Mouse (Mus musculus): ENCODE measurements around the gene Bcas1. TPM values are rescaled to one million over a fixed set of nuclear protein-coding genes. Genes with fewer than 3 reads are reported as not detected.

The Bcas1 gene
- polyA plus RNA-seq, 1 experiment, result 0.63 TPM

DNA sequence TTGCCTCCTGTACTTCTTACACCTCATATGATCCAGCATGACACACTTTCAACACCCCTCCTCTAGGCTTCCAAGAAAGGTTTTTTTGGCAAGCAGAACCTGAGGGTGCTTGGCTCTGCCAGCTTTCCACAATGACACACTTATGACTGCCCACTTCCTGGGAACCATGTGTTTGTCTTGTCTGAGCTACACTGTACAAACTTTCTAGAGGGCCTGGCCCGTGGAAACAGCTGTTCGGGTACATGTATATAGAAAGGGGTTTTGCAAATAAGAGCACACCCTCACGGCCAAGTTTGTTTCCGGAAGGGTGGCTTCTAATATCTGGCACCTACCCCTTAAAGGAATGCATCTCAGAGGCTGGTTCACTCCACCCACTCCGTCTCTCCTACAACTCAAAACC lies 18.2 kb upstream of the Bcas1 start:
- H3K4me3 ChIP-seq (ENCODE audit: insufficient read depth, low read depth, low read length), result no peak overlapping the region
- no peaks in the 10 kb centered on the region for H3K4me1 ChIP-seq (ENCODE audit: control insufficient read depth, insufficient read depth, insufficient read length, low read length)
- no peak overlapping the region for H3K27ac ChIP-seq (replicated peaks; ENCODE audit: low read depth, low read length)

DNA sequence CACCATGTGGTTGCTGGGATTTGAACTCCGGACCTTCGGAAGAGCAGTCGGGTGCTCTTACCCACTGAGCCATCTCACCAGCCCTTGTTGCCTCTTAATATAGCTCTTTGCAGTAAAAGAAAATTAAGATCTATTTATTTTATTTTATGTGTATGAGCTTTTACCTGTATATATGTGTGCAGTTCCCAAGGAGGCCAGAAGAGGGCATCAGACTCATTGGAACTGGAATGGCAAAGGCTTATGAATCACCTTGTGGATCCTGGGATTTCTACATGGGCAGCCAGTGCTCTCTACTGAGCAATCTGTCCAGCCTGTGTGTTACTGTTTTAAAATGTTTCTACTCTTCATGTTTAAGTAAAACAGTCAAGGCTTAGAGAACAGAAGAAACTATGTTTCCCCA lies 14.9 kb upstream of the Bcas1 start:
- Histone ChIP-seq H3K27ac (replicated peaks; ENCODE audit: low read depth, low read length) (no peak overlapping the region), H3K4me1 (ENCODE audit: control insufficient read depth, insufficient read depth, insufficient read length, low read length) (no peaks in the 10 kb centered on the region), H3K4me3 (ENCODE audit: insufficient read depth, low read depth, low read length) (no peak overlapping the region)

DNA sequence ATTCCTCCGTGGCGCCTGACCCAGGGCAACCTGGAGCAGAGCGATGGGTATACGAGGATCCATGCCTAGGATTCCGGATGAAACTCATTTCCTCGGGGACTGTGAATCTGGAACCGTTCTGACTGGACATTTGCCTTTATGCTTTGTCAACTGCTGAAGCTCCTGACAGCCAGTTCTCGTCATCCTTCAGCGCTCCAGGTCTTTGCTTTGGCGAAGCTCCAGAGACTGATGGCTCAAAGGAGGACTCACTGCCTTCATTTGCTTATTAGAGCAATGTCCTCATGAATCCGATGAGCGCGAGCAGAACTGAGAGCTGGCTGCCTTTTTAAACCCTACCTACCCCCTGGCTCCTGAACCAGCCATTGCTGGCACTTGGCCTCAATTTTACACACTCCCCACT lies 11.1 kb upstream of the Bcas1 start:
- no peak overlapping the region for H3K27ac ChIP-seq (replicated peaks; ENCODE audit: low read depth, low read length)

DNA sequence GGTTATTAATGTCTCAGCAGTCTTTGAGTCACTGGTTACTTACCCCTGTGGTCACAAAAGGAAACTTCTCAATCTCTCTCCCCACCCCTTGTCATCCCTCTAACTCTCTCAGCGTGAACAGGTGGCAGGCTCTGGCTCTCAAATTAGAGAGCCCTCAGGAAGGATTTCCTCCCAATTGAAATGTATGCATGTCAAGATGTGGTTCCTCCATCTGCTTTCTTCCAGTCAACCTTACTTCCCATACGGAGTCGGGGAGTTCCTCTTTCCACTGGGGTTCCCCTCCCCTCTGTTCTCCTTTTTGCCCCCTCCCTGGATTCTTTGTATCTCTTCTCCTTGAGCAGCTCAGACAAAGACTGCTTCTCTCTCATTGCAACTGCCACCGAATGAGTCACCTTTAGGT lies 8.6 kb upstream of the Bcas1 start:
- Histone ChIP-seq H3K27ac (replicated peaks; ENCODE audit: low read depth, low read length) (no peak overlapping the region), H3K4me3 (ENCODE audit: insufficient read depth, low read depth, low read length) (no peak overlapping the region), H3K4me1 (ENCODE audit: control insufficient read depth, insufficient read depth, insufficient read length, low read length) (no peaks in the 10 kb centered on the region)

More for the DNA sequence above, 11.1 kb upstream of the Bcas1 start:
- H3K4me1 ChIP-seq (ENCODE audit: control insufficient read depth, insufficient read depth, insufficient read length, low read length), result no peaks in the 10 kb centered on the region
- no peak overlapping the region for H3K4me3 ChIP-seq (ENCODE audit: insufficient read depth, low read depth, low read length)

DNA sequence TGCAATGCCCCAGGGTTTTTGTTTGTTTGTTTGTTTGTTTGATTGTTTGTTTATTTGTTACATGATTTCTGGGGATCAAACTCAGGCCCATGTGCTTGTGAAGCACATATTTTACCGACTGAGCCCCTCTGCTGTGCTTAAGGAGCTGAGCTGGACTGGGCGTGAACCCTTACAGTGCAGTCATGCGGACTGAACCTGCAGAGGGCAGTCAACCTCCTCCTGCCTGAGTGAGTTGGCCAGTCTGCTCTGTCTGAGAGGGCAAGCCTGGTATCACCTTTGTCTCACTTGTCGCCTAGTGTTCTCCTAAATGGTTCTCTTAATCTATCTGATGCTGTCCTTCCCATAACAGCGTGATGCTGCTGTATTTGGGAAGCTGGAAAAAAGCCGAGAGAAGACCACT lies 4.5 kb upstream of the Bcas1 start:
- H3K4me1 ChIP-seq (ENCODE audit: control insufficient read depth, insufficient read depth, insufficient read length, low read length), result no peaks in the 10 kb centered on the region
- no peak overlapping the region for H3K4me3 ChIP-seq (ENCODE audit: insufficient read depth, low read depth, low read length)
- no peak overlapping the region for H3K27ac ChIP-seq (replicated peaks; ENCODE audit: low read depth, low read length)

DNA sequence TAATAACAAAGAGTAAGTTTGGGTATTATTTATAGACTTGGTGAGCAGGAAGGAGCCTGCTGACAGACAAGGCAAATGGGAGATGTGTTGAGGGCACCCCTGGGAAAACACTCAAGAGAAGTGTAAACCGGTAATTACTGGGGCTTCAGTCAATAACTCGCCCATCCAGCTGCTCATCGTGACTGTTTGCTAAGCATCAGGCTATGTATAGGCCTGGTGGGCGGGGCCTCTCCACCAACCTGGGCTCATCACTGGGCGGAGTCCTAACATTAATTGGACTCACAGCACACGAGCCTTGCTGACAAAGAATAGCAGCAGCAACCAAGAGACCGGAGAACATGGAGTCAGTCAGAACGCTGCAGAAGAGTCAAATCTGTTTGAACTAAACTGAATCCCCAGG lies 1.3 kb upstream of the Bcas1 start:
- H3K4me1 ChIP-seq (ENCODE audit: control insufficient read depth, insufficient read depth, insufficient read length, low read length), result no peaks in the 10 kb centered on the region
- H3K27ac ChIP-seq (replicated peaks; ENCODE audit: low read depth, low read length), result no peak overlapping the region
- no peak overlapping the region for H3K4me3 ChIP-seq (ENCODE audit: insufficient read depth, low read depth, low read length)

DNA sequence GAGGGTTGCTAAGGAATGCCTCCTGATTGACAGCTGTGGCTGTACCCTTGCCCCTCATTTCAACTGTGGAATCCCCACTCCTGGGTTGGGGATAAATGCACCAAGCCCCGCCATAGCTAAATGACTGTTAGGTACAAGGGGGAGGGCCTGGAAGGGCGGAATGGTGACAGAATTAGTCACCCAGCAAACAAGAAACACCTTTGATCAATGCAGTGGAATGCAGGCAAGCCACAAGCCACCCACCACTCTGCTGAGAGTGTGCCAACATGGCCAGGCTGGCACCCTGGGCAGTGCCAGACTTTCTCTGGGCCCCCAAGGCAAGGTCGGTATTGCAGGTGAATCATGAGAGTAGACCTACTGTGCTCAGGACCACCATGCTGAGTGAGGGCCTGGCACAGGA lies 3.5 kb downstream of the Bcas1 start:
- H3K4me1 ChIP-seq (ENCODE audit: control insufficient read depth, insufficient read depth, insufficient read length, low read length), result no peaks in the 10 kb centered on the region
- no peak overlapping the region for H3K4me3 ChIP-seq (ENCODE audit: insufficient read depth, low read depth, low read length)
- H3K27ac ChIP-seq (replicated peaks; ENCODE audit: low read depth, low read length), result no peak overlapping the region

DNA sequence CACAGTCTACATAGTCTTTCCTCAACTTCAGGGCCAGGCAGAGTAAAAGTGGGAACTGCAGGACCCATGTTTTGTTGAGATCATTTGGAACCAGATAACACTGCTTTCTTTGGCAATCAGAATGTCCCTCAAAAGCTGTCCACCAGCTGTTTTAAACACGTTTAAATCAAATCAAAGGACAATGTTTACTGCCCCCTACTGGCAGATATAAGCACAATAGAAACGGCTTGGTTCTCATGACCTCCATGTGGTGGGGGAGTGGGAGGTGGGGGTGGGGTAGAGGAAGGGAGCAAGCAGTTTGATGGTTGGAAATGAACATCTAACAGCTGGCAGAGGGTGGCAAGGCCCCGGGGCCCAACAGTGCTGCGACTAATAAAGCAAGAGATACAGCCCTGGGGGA lies 5.7 kb downstream of the Bcas1 start:
- H3K4me3 ChIP-seq (ENCODE audit: insufficient read depth, low read depth, low read length), result no peak overlapping the region
- no peaks in the 10 kb centered on the region for H3K4me1 ChIP-seq (ENCODE audit: control insufficient read depth, insufficient read depth, insufficient read length, low read length)
- H3K27ac ChIP-seq (replicated peaks; ENCODE audit: low read depth, low read length), result no peak overlapping the region

DNA sequence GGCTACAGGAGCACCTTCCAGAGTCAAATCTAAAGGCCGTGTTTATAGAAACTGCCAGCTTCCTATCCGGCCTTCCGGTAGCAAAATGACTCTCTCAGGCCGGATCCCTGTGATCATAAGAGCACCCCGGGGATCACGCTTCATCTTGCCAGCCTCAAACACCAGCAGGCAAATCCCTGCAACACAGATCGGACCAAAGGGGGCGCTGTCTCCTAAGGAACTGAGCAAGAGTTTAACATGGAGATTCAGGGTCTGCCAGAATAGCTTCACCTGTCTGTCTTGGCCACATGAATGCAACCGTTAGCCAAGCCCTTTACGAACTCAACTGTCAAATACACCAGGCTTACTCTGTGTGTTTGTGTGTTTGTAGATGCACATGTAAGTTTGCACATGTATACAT lies 8.9 kb downstream of the Bcas1 start:
- H3K4me3 ChIP-seq (ENCODE audit: insufficient read depth, low read depth, low read length), result no peak overlapping the region
- no peaks in the 10 kb centered on the region for H3K4me1 ChIP-seq (ENCODE audit: control insufficient read depth, insufficient read depth, insufficient read length, low read length)
- H3K27ac ChIP-seq (replicated peaks; ENCODE audit: low read depth, low read length), result no peak overlapping the region

DNA sequence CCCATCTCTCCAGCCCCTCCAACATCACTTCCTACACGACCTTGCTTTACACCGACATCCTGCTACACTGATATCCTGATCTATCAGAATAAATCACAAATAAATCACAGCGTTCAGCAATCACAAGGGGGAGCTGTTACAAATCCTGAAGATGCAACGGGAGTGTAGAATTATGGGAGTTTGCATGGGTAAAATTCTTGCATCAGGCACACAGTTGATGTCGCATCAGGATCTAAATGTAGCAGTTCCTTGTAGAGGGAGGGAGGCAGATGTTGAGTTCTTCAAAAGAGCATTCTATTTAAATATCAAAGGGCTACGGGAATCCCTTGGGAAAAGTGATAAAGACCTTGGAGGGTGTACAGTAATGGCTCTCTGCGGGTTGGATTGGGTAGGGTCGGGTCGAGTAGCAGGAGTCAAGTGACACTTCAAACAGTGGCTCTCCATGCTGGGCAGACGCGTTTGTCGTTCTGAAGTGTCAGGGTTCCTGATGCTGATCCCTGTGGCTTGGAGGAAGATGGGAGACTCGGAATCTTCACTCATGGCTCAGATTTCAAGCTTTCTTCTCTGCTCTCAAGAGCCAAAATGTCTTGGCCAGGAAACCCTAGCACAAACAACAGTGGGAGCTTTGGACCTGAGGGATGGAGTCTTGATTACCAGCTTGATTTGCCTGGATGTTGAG lies 16.0 kb downstream of the Bcas1 start:
- no peaks in the 10 kb centered on the region for H3K4me1 ChIP-seq (ENCODE audit: control insufficient read depth, insufficient read depth, insufficient read length, low read length)
- H3K27ac ChIP-seq (replicated peaks; ENCODE audit: low read depth, low read length), result no peak overlapping the region
- H3K4me3 ChIP-seq (ENCODE audit: insufficient read depth, low read depth, low read length), result no peak overlapping the region

DNA sequence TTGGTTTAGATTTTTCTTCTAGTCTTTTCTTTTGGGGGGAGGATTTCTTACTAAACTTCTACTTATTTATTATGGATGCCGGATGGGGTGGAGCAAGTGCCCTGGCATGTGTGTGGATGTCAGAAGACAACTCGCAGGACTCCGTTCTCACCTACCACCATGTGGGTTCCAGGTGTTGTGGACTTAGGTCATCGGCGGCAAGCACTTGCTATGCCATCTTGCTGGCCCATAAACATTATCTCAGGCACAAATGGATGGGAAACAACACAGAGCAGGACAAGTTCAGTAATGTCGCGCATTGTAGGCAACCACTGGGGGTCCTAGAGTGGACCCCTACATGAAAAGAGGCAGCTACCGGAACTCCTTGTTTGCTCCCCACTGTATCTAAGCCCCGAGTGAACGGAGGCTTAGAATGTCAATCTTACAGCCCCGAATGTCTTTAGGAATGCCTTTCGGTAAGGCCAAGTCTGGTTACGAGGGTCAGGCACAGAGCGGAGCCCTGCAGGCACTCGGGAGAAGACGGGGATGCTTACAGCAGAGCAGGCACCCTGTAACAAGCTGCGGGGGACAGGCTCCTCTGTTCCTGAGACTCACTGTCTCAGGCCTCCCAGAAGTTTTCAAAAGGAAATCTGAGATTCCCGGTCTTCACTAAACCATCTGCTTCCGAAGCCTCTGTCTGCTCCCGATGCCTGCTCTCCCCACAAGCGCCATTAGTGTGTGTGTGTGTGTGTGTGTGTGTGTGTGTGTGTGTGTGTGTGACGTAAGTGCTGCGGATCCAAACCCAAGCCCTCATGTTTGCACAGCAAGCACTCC lies 16.8 kb downstream of the Bcas1 start:
- H3K4me1 ChIP-seq (ENCODE audit: control insufficient read depth, insufficient read depth, insufficient read length, low read length), result no peaks in the 10 kb centered on the region
- H3K4me3 ChIP-seq (ENCODE audit: insufficient read depth, low read depth, low read length), result no peak overlapping the region
- no peak overlapping the region for H3K27ac ChIP-seq (replicated peaks; ENCODE audit: low read depth, low read length)

DNA sequence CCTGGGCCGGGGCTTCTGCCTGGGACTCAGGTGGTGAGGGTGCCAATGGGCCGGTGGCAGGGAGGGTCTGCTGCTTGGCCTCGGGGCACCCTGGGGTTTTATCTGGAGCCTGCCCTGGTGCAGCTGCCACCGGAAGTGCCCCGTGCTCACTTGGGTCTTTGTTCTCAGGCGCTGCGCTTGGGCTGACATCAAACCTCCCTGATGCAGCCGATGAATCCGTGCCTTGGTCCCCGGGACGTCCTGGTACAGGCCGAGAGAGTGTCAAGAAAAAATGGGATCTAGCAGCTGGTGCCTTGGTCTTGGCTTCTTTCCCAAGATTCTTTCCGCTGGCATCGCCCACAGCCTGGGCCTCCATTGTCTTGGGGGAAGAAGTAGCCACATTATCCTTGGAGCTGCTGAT lies 21.2 kb downstream of the Bcas1 start:
- H3K27ac ChIP-seq (replicated peaks; ENCODE audit: low read depth, low read length), result no peak overlapping the region
- H3K4me1 ChIP-seq (ENCODE audit: control insufficient read depth, insufficient read depth, insufficient read length, low read length), result no peaks in the 10 kb centered on the region
- H3K4me3 ChIP-seq (ENCODE audit: insufficient read depth, low read depth, low read length), result no peak overlapping the region

DNA sequence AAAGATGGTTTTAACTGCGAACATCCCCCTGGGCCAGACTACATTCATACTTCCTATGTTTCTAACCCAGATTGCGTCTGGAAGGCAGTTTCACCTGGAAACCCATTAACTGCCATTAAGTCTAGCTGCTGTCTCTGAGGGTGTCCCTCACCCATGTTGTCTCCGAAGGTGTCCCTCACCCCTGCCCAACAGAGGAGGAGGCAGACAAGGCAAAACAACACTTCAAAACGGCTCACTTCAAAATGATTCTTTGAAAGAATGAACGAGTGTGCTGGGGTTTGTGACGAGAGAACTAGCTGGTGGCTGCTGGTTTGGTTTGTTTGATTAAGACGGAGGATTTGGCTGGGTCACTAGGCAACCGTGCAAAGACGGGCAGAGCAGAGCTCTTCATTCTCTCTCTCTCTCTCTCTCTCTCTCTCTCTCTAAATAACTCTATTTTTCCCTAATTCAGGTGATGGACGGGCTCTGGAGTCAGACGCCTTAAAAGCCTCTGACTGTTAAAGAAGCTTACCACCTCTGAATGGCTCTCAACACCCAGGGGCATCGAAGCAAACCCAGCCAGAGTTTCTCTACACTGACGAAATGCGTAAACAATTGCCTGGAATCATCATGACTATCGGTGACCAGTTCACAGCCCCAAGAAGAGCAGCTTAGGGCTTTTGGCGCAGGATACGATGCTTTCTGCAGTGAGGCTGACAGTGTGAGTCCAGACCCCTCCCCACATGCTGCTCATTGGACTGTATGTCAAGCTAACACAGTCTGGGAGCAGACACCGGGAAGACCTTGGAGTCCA lies 22.7 kb downstream of the Bcas1 start:
- Histone ChIP-seq H3K4me3 (ENCODE audit: insufficient read depth, low read depth, low read length) (no peak overlapping the region), H3K27ac (replicated peaks; ENCODE audit: low read depth, low read length) (no peak overlapping the region), H3K4me1 (ENCODE audit: control insufficient read depth, insufficient read depth, insufficient read length, low read length) (no peaks in the 10 kb centered on the region)

DNA sequence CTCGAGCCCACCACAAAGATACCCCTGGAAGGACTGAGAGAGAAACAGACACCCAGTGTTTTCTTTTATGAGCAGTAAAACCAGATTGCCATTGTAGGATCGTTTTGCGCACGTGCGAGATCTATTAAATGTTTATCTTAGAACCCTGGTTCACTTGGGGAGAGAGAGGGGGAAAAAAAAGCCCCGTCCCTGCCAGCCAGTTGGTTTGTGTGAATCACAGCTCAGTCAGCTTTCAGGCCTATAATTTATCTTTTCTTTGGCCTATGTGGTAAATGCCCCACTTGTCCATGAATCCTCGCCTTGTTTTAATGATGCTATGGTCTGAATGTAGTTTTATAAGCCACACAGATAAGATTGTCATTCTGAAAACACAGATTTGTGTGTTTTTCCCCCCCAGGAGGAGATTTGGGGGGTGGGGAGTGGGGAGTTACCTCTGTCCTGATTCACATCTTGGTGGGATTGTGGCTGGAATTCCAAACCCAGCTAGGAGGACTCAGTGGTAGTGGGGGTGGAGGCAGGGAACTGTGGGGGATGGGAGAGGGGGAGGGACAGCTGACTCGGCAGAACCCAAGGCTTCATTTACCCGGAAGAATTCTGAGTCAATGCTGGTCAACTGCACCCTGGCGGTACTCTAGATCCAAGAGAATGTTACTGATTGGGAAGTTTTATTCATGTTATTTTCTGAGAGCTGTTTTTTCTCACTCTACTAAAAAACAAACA lies 23.8 kb downstream of the Bcas1 start:
- H3K27ac ChIP-seq (replicated peaks; ENCODE audit: low read depth, low read length), result no peak overlapping the region
- no peak overlapping the region for H3K4me3 ChIP-seq (ENCODE audit: insufficient read depth, low read depth, low read length)
- H3K4me1 ChIP-seq (ENCODE audit: control insufficient read depth, insufficient read depth, insufficient read length, low read length), result no peaks in the 10 kb centered on the region

DNA sequence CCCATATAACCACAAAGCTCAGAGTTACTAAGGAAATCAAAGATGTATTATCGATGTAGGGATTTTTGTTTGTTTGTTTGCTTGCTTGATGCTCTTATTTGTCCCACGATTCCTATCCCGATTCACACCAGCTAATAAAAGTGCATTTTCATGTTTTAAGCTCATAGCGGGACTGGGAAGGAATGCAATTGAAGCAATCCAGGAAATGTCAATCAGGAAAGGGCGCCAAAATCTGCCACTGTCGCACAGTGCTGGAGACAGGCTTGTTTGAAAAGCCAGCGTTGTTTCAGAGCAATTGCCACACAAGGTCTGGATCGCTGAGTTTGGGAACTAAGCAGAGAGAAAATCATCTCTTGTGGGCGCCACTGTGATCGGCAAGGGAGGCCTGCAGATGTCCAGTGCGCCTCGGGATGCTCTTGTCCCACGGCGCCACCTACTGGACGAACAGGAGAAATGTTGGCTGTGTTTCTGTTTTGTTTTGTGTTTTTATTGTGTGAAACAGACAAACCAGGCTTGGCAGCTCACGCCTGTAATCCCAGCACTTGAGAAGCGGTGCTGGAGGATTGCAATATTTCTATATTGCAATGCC lies 26.3 kb downstream of the Bcas1 start:
- H3K27ac ChIP-seq (replicated peaks; ENCODE audit: low read depth, low read length), result no peak overlapping the region
- no peaks in the 10 kb centered on the region for H3K4me1 ChIP-seq (ENCODE audit: control insufficient read depth, insufficient read depth, insufficient read length, low read length)
- peak overlapping the region; percentile 39 for H3K4me3 ChIP-seq (ENCODE audit: insufficient read depth, low read depth, low read length)

All from brown adipose tissue, adult 24 weeks (tissue).